Mouse (Mus musculus) erythroblast, embryonic 14.5 days (primary cell): Measurements from ENCODE around the gene Tenm4.

Source experiments
- GATA1 ChIP-seq: IDR thresholded peaks from 2 replicates; pipeline ENCODE4 v1.6.1; 2012; ENCODE audit warnings: low read length, inconsistent platforms, mixed read lengths
- TAL1 ChIP-seq: IDR thresholded peaks from 3 replicates; pipeline ENCODE4 v1.6.1; 2012; ENCODE audit warnings: low read length, inconsistent platforms, mixed read lengths

DNA sequence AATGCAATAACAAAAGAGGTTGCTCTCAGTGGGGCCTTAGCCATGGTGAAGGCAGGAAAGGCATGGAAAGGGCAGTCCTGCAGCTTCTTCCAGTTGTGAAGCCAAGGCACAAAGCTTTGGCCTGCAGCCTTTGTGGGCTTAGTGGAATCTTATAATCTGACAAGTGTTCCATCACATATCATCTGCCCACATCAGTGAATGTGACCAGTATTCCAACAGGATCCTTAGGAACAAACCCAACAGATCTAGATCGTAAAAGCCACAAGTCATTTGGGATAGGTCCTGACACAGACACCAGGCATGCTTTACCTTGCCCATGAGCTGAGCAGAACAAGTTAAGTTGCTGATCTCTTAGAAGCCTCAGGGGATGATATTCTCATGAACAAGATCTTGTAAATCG is 262.3 kb downstream of the Tenm4 start:
- no peak for TF ChIP-seq GATA1
- no peak for TF ChIP-seq TAL1
